Mouse (Mus musculus): ENCODE results near the gene Map7. TPM values are rescaled to one million over a fixed set of nuclear protein-coding genes. Genes with fewer than 3 reads are reported as not detected.

Map7 gene
- polyA plus RNA-seq, 1 experiment from 2014 or later = 7.4 TPM

DNA sequence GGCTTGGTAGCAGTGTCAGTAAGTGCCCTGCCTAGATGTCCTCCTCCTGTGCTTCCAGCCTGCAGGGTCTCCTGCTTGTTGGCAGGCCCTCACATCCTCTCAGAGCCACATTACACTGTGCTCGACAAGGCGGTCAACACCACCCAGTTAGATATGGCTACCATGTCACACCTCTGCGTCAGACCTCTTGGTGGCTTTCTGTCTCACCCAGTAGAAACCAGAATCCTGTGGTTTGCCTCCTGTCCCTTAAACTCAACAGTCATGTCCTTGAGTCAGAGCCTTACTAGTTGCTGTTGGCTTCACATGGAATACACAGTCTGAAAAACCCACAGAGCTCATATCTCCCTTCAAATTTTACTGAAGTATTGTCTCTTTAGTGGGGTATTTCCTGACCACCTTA lies 87.4 kb downstream of the Map7 start:
- Histone ChIP-seq H3K27me3 (replicated peaks) (no peaks in the 10 kb centered on the region), H3K9me3 (replicated peaks) (no peaks in the 10 kb centered on the region; the same call in 1 of the 2 replicates), H3K9ac (no peak overlapping the region), H3K27ac (ENCODE audit: poor library complexity, severe bottlenecking) (no peak overlapping the region), H3K4me1 (replicated peaks) (peaks cover 8% of the 10 kb centered on the region; the same call in 1 of the 2 replicates), H3K4me2 (no peak overlapping the region), H3K4me3 (no peak overlapping the region), H3K36me3 (no peaks in the 10 kb centered on the region)
- ATAC-seq (ENCODE audit: insufficient number of reproducible peaks, low FRiP score) = no peak
- WGBS = 79% methylated on average over 3 of the region's 3 CpGs

DNA sequence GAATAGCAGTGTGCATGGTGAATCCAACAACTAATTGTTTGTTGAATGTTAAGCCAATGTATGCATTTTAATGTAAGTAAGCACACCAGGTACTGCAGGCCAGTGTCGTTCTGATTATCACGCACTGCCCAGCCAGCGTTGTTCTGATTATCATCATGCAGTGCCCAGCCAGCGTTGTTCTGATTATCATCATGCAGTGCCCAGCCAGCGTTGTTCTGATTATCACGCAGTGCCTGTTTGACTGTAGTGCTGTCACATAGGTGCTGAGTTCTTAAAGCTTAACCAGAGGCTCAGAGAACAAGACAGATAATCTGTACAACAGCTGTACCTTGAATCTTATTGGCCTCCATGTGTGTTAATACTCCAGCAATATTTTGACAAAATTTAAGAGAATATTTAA lies 88.0 kb downstream of the Map7 start:
- WGBS = 70% methylated on average over 6 of the region's 6 CpGs
- Histone ChIP-seq H3K4me1 (replicated peaks) (peaks cover 8% of the 10 kb centered on the region; the same call in 1 of the 2 replicates), H3K4me3 (no peak overlapping the region), H3K36me3 (no peaks in the 10 kb centered on the region), H3K4me2 (no peak overlapping the region), H3K27me3 (replicated peaks) (no peaks in the 10 kb centered on the region), H3K27ac (ENCODE audit: poor library complexity, severe bottlenecking) (no peak overlapping the region), H3K9me3 (replicated peaks) (no peaks in the 10 kb centered on the region; the same call in 1 of the 2 replicates), H3K9ac (no peak overlapping the region)
- ATAC-seq (ENCODE audit: insufficient number of reproducible peaks, low FRiP score) = no peak

DNA sequence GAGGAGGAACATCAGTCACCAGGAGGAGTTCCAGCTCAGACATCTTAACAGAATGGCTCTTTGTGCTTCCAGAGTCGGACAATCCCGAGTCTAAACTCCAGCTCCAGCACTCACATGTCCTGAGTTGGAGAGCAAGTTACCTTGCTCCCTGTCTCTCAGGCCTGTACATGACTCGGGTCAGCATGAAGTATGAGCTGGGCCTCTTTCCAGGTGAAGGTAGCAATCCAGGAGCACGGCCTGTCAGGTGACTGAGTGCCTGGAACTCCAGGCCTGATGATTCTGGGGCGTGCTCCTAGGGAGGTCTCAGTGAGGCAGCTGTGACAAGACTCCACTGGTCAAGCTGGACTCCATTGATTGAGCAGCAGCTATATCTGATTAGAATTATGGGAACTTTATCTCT lies 90.0 kb downstream of the Map7 start:
- H3K9me3 ChIP-seq (replicated peaks) = no peaks in the 10 kb centered on the region; the same call in 1 of the 2 replicates
- H3K4me3 ChIP-seq = no peak overlapping the region
- WGBS = 76% methylated on average over 5 of the region's 5 CpGs
- ATAC-seq (ENCODE audit: insufficient number of reproducible peaks, low FRiP score) = no peak
- H3K27me3 ChIP-seq (replicated peaks) = no peaks in the 10 kb centered on the region
- H3K36me3 ChIP-seq = no peaks in the 10 kb centered on the region
- H3K27ac ChIP-seq (ENCODE audit: poor library complexity, severe bottlenecking) = no peak overlapping the region
- no peak overlapping the region for H3K9ac ChIP-seq
- H3K4me2 ChIP-seq = no peak overlapping the region
- peaks cover 8% of the 10 kb centered on the region; the same call in 1 of the 2 replicates for H3K4me1 ChIP-seq (replicated peaks)

DNA sequence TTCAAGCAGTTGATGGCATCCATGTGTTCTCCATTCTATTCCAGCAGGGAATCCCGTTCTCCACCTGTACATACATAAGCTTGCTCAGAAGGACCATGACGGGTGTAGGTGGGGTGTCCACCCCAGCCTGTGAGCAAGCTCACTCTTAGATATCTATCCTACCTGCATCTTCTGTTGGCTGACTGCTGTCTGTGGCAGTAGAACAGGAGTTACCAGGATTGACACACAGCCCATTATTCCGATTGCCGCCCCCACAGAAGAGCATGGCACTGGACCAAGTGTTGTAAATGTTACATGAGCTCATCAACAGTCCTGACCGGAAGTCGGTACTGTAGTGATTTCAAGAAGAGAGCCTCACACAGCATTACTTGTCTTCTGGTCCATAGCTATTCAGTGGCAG lies 92.6 kb downstream of the Map7 start:
- H3K4me1 ChIP-seq (replicated peaks) = 0 out of 2 replicates have a peak, but pooled peaks cover 4% of the 10 kb centered on the region

DNA sequence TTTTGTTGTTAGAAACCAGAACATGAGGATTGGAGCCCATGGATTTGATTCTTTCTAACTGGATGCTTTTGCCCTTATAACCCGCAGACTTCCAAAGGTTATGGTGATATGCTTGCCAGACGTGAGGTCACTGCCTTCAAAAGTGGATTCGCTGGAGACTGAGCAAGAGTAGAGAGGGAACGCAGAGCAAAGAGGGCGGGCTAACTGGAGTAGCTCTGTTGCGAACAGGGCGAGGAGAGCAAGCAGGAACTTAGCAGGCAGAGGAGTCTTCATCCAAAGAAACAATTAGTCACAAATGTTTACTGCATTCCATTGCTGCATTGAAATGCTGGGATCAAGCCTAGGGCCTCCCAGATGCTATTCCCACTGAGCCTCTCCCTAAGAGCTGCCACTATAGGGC lies 95.0 kb downstream of the Map7 start:
- 72% methylated on average over 7 of the region's 7 CpGs for WGBS
- Histone ChIP-seq H3K36me3 (no peaks in the 10 kb centered on the region), H3K27me3 (replicated peaks) (no peaks in the 10 kb centered on the region), H3K4me1 (replicated peaks) (0 out of 2 replicates have a peak, but pooled peaks cover 4% of the 10 kb centered on the region), H3K4me3 (no peak overlapping the region), H3K27ac (ENCODE audit: poor library complexity, severe bottlenecking) (no peak overlapping the region), H3K9me3 (replicated peaks) (no peaks in the 10 kb centered on the region), H3K4me2 (no peak overlapping the region), H3K9ac (no peak overlapping the region)
- no peak for ATAC-seq (ENCODE audit: insufficient number of reproducible peaks, low FRiP score)

More for the DNA sequence above, 92.6 kb downstream of the Map7 start:
- Histone ChIP-seq H3K9me3 (replicated peaks) (no peaks in the 10 kb centered on the region; the same call in 1 of the 2 replicates), H3K9ac (no peak overlapping the region), H3K4me2 (no peak overlapping the region), H3K27ac (ENCODE audit: poor library complexity, severe bottlenecking) (no peak overlapping the region), H3K36me3 (no peaks in the 10 kb centered on the region), H3K27me3 (replicated peaks) (no peaks in the 10 kb centered on the region), H3K4me3 (no peak overlapping the region)
- 77% methylated on average over 6 of the region's 6 CpGs for WGBS
- no peak for ATAC-seq (ENCODE audit: insufficient number of reproducible peaks, low FRiP score)

DNA sequence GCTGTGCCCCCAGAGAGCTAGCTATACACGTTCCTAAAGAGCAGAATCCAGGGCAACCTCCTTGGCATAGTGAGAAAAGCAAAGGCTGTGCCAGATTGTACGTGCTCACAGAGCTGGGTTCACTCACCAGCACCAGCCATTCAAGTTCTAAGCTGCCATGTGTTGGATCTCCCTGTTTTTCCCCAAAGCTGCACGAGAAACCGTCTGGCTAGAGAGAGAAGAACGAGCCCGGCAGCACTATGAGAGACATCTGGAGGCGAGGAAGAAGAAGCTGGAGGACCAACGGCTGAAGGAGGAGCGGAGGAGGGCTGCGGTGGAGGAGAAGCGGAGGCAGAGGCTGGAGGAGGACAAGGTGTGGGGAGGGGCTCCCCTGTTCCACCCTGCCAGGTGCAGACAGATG lies 96.8 kb downstream of the Map7 start:
- ATAC-seq (ENCODE audit: insufficient number of reproducible peaks, low FRiP score) = no peak
- Histone ChIP-seq H3K27me3 (replicated peaks) (no peaks in the 10 kb centered on the region), H3K4me1 (replicated peaks) (no peaks in the 10 kb centered on the region), H3K9me3 (replicated peaks) (no peaks in the 10 kb centered on the region), H3K4me3 (no peak overlapping the region), H3K36me3 (no peaks in the 10 kb centered on the region), H3K4me2 (no peak overlapping the region), H3K27ac (ENCODE audit: poor library complexity, severe bottlenecking) (no peak overlapping the region), H3K9ac (no peak overlapping the region)
- 88% methylated on average over 11 of the region's 11 CpGs for WGBS

DNA sequence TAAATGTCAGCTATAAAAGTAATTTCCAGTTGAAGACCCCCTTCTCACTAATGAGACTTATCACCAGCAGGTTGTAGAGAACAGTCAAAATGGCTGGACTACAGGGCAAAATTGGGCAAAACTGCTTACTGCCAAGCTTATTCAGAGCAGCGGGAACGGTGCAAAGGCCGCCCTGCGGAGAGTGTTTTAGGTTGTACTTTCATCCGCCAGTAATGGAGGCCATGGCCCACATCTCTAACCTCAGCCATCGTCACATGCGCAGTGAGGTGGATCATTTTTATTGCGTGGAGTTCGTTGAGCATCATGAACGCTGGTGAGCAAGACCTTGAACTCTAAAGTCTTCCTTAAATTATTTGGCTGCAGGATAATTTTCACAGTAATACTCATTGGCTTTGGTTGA lies 100.8 kb downstream of the Map7 start:
- no peak for ATAC-seq (ENCODE audit: insufficient number of reproducible peaks, low FRiP score)
- no peak overlapping the region for H3K27ac ChIP-seq (ENCODE audit: poor library complexity, severe bottlenecking)

DNA sequence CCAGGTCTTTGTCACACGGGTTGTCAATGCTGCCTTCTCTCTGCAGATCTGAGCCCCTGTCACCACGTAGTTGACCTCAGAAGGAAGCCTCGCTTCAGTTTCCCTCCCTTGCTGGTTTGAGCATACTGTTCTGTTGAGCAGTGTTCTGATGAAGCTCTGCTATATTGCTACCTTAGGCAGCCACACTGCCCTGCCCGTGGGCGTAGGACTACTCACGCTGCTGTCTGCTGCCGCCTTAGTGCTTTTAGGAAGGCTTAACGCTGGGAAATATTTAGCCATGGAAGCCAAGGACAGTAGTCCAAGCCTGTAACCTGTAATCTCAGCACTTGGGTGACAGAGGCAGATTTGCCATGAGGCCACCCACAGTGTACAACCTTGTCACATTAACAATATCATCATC lies 107.3 kb downstream of the Map7 start:
- no peaks in the 10 kb centered on the region for H3K9me3 ChIP-seq (replicated peaks)

More for the DNA sequence above, 100.8 kb downstream of the Map7 start:
- Histone ChIP-seq H3K27me3 (replicated peaks) (no peaks in the 10 kb centered on the region), H3K36me3 (no peaks in the 10 kb centered on the region), H3K4me3 (no peak overlapping the region), H3K4me1 (replicated peaks) (0 out of 2 replicates have a peak, but pooled peaks cover 3% of the 10 kb centered on the region), H3K9me3 (replicated peaks) (no peaks in the 10 kb centered on the region), H3K9ac (no peak overlapping the region), H3K4me2 (no peak overlapping the region)
- WGBS = 90% methylated on average over 10 of the region's 10 CpGs

DNA sequence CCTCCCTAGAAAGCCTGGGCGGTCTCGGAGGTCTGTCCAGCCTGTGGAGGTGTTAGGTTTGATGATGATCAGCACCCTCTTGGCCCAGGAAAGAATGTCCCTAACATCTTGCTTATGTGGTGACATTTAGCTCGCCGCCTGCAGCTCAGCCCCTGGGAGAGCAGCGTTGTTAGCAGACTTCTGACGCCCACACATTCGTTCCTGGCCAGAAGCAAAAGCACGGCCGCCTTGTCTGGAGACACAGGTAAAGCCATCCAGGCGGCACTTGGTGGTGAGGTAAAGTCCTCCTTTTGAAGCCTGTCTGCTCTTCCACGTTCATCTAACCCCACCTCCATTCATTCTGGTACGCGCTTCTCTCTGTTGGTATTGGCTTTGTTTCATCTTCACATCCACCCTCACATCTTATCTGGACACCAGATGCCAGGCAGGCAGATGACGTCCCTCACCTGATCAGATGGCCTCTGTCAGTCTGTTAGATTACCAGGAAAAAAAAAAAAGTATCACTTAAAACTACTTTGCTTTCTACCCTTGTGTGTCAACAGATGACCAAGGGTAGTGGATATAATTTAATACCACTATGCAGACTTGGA lies 108.9 kb downstream of the Map7 start:
- H3K4me3 ChIP-seq = no peak overlapping the region
- H3K4me2 ChIP-seq = no peak overlapping the region
- no peak overlapping the region for H3K9ac ChIP-seq
- no peak for ATAC-seq (ENCODE audit: insufficient number of reproducible peaks, low FRiP score)
- H3K4me1 ChIP-seq (replicated peaks) = peaks cover 10% of the 10 kb centered on the region; the same call in 1 of the 2 replicates
- WGBS = 57% methylated on average over 14 of the region's 14 CpGs
- no peaks in the 10 kb centered on the region for H3K9me3 ChIP-seq (replicated peaks)
- no peaks in the 10 kb centered on the region for H3K36me3 ChIP-seq
- no peaks in the 10 kb centered on the region for H3K27me3 ChIP-seq (replicated peaks)
- H3K27ac ChIP-seq (ENCODE audit: poor library complexity, severe bottlenecking) = no peak overlapping the region

More for the DNA sequence above, 107.3 kb downstream of the Map7 start:
- Histone ChIP-seq H3K9ac (no peak overlapping the region), H3K4me3 (no peak overlapping the region), H3K27ac (ENCODE audit: poor library complexity, severe bottlenecking) (no peak overlapping the region), H3K4me1 (replicated peaks) (peaks cover 11% of the 10 kb centered on the region; the same call in 1 of the 2 replicates), H3K36me3 (no peaks in the 10 kb centered on the region), H3K4me2 (no peak overlapping the region), H3K27me3 (replicated peaks) (no peaks in the 10 kb centered on the region)
- 75% methylated on average over 8 of the region's 8 CpGs for WGBS
- ATAC-seq (ENCODE audit: insufficient number of reproducible peaks, low FRiP score) = no peak

DNA sequence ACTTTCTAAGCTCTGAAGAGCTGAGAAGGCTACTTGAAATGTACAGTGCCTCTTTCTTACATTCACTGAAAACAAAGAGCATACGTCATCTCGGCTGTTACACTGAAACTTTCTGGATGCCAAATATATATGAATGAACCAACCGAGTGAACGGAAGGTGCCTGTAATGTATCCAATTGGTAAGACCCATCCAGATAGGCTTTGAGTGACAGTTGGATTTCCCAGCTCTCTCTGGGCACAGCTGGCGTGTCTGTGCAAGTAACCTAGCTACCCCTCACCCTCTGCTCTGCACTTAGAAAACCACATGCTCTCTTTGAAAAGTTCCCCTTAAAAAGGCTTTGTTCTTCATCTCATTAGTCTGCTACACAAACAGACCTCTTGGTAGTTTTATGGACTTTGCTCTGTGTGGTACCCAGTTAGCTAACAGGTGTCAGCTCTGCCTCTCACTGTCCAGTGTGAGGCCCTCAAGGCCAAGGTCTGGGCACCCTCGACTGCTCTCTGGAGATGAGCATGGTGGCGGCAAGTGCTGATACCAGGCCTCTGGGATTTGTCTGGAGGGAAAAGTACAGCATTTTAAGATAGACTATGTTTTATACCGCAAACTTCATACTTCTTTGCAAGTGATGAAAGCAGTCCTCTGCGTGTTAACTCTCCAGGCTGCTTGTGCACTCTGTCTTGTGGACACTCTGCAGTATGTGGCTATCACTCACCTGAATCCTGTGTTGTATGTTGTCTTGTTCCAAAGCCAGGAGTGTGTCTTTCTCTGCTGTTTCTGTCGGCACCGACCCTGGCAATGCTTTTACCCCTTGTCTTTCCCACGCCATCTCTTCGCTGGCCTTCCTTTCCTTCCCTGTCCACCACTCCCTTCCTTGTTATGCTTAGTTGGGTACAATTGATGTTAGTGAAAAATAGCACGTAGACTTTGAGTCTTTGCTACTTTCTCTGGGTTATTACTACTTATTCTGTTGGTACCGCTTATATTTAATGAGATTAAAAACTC lies 109.8 kb downstream of the Map7 start:
- 83% methylated on average over 15 of the region's 15 CpGs for WGBS
- no peak overlapping the region for H3K9ac ChIP-seq
- ATAC-seq (ENCODE audit: insufficient number of reproducible peaks, low FRiP score) = no peak
- H3K4me3 ChIP-seq = no peak overlapping the region
- H3K4me1 ChIP-seq (replicated peaks) = peaks cover 10% of the 10 kb centered on the region; the same call in 1 of the 2 replicates
- no peak overlapping the region for H3K27ac ChIP-seq (ENCODE audit: poor library complexity, severe bottlenecking)
- H3K4me2 ChIP-seq = no peak overlapping the region
- H3K27me3 ChIP-seq (replicated peaks) = no peaks in the 10 kb centered on the region
- H3K9me3 ChIP-seq (replicated peaks) = no peaks in the 10 kb centered on the region
- no peaks in the 10 kb centered on the region for H3K36me3 ChIP-seq

DNA sequence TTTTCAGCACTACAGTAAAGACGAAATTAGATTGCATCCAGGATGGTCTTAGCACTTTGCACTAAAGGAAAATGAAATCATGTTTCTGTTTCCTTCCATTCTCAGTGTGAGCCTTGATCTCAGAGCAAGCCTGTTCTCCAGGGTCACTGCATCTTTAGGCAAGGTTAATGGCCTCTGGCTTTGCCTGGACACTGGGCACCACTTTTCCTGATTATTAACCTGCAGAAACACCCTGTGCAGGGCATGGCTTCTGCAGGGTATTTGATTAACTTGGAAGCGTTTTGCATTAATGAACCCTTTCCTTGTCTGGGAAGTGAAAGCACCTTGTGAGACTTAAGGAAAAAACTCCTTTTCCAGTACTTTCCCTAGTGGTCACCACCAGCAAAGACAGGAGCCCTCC lies 111.2 kb downstream of the Map7 start:
- H3K4me1 ChIP-seq (replicated peaks) = peaks cover 10% of the 10 kb centered on the region; the same call in 1 of the 2 replicates
- no peak overlapping the region for H3K4me2 ChIP-seq
- no peaks in the 10 kb centered on the region for H3K9me3 ChIP-seq (replicated peaks)
- H3K27me3 ChIP-seq (replicated peaks) = no peaks in the 10 kb centered on the region
- H3K36me3 ChIP-seq = no peaks in the 10 kb centered on the region
- ATAC-seq (ENCODE audit: insufficient number of reproducible peaks, low FRiP score) = no peak
- H3K9ac ChIP-seq = no peak overlapping the region
- no peak overlapping the region for H3K27ac ChIP-seq (ENCODE audit: poor library complexity, severe bottlenecking)
- H3K4me3 ChIP-seq = no peak overlapping the region
- 85% methylated on average over 2 of the region's 2 CpGs for WGBS

Data from heart, embryonic 12.5 days (tissue).